Mouse (Mus musculus): ENCODE results near the gene Vmn1r221. TPM values are rescaled to one million over a fixed set of nuclear protein-coding genes. Genes with fewer than 3 reads are reported as not detected.
"Not testable (repeated sequence)": the region's sequence is repeated elsewhere in the genome, so short reads cannot be mapped to it uniquely, and the experiment has no call there.

Vmn1r221 gene
- not detected in 2 replicates for polyA plus RNA-seq (2015; fragmentation: Nextera tagmentation; extraction: Ambion mirVana)

GRCm38 (mm10) chr13:23213827-23214226 lies at the start of gene Vmn1r221:
TSS of gene Vmn1r221 (plus strand) at chr13:23214127.
- not testable (repeated sequence) for ATAC-seq (ENCODE audit: insufficient read depth, low FRiP score); H3K27me3 ChIP-seq (ENCODE audit: control insufficient read depth, insufficient read depth, low read length); H3K4me1 ChIP-seq (ENCODE audit: control insufficient read depth, insufficient read depth, low read length); H3K4me3 ChIP-seq (replicated peaks; ENCODE audit: low read length); H3K4me2 ChIP-seq (ENCODE audit: low read depth, low read length); H3K9me3 ChIP-seq (replicated peaks; ENCODE audit: control insufficient read depth, low read length); H3K36me3 ChIP-seq (ENCODE audit: control insufficient read depth, insufficient read depth, low read length); H3K27ac ChIP-seq (ENCODE audit: low read length); H3K9ac ChIP-seq (ENCODE audit: low read length)
- WGBS: 80% methylated on average over 2 of the region's 2 CpGs

GRCm38 (mm10) chr13:23166471-23166870 lies 47.5 kb upstream of the Vmn1r221 start:
- not testable (repeated sequence) for H3K9ac ChIP-seq (ENCODE audit: low read length); ATAC-seq (ENCODE audit: insufficient read depth, low FRiP score); H3K4me3 ChIP-seq (replicated peaks; ENCODE audit: low read length); H3K4me2 ChIP-seq (ENCODE audit: low read depth, low read length); H3K4me1 ChIP-seq (ENCODE audit: control insufficient read depth, insufficient read depth, low read length); H3K36me3 ChIP-seq (ENCODE audit: control insufficient read depth, insufficient read depth, low read length); H3K9me3 ChIP-seq (replicated peaks; ENCODE audit: control insufficient read depth, low read length); H3K27ac ChIP-seq (ENCODE audit: low read length); H3K27me3 ChIP-seq (ENCODE audit: control insufficient read depth, insufficient read depth, low read length)
- 83% methylated on average over 4 of the region's 4 CpGs for WGBS

GRCm38 (mm10) chr13:23187875-23188274 lies 26.1 kb upstream of the Vmn1r221 start, which contains the start of gene Vmn1r220:
TSS of gene Vmn1r220 (minus strand) at chr13:23187975.
- no peak for ATAC-seq (ENCODE audit: insufficient read depth, low FRiP score)
- no peak within 1 kb of the TSS for H3K9ac ChIP-seq (ENCODE audit: low read length)
- WGBS: 82% methylated on average over 2 of the region's 2 CpGs
- H3K4me3 ChIP-seq (replicated peaks; ENCODE audit: low read length): no peak within 1 kb of the TSS
- no peak within 1 kb of the TSS for H3K4me2 ChIP-seq (ENCODE audit: low read depth, low read length)
- no peaks in the 10 kb centered on the region for H3K27me3 ChIP-seq (ENCODE audit: control insufficient read depth, insufficient read depth, low read length)
- H3K36me3 ChIP-seq (ENCODE audit: control insufficient read depth, insufficient read depth, low read length): no peaks in the 10 kb centered on the region
- H3K27ac ChIP-seq (ENCODE audit: low read length): no peak within 1 kb of the TSS
- H3K4me1 ChIP-seq (ENCODE audit: control insufficient read depth, insufficient read depth, low read length): no peaks in the 10 kb centered on the region
- H3K9me3 ChIP-seq (replicated peaks; ENCODE audit: control insufficient read depth, low read length): no peaks in the 10 kb centered on the region

GRCm38 (mm10) chr13:23203885-23204284 lies 10.0 kb upstream of the Vmn1r221 start:
- not testable (repeated sequence) for H3K4me2 ChIP-seq (ENCODE audit: low read depth, low read length); H3K4me1 ChIP-seq (ENCODE audit: control insufficient read depth, insufficient read depth, low read length); H3K36me3 ChIP-seq (ENCODE audit: control insufficient read depth, insufficient read depth, low read length); H3K27ac ChIP-seq (ENCODE audit: low read length); H3K4me3 ChIP-seq (replicated peaks; ENCODE audit: low read length); H3K9me3 ChIP-seq (replicated peaks; ENCODE audit: control insufficient read depth, low read length); H3K27me3 ChIP-seq (ENCODE audit: control insufficient read depth, insufficient read depth, low read length); H3K9ac ChIP-seq (ENCODE audit: low read length); ATAC-seq (ENCODE audit: insufficient read depth, low FRiP score)
- 61% methylated on average over 1 of the region's 1 CpGs for WGBS

GRCm38 (mm10) chr13:23235847-23236246 lies 21.9 kb downstream of the Vmn1r221 start, which contains the start of gene Vmn1r222:
TSS of gene Vmn1r222 (minus strand) at chr13:23235947.
- H3K27me3 ChIP-seq (ENCODE audit: control insufficient read depth, insufficient read depth, low read length); H3K36me3 ChIP-seq (ENCODE audit: control insufficient read depth, insufficient read depth, low read length); ATAC-seq (ENCODE audit: insufficient read depth, low FRiP score); H3K4me1 ChIP-seq (ENCODE audit: control insufficient read depth, insufficient read depth, low read length); H3K9me3 ChIP-seq (replicated peaks; ENCODE audit: control insufficient read depth, low read length); H3K9ac ChIP-seq (ENCODE audit: low read length); H3K4me3 ChIP-seq (replicated peaks; ENCODE audit: low read length); H3K4me2 ChIP-seq (ENCODE audit: low read depth, low read length); H3K27ac ChIP-seq (ENCODE audit: low read length): not testable (repeated sequence)

GRCm38 (mm10) chr13:23246834-23247233 lies 32.9 kb downstream of the Vmn1r221 start, which contains the start of gene Vmn1r223:
TSS of gene Vmn1r223 (plus strand) at chr13:23247134.
- WGBS: 61% methylated on average over 1 of the region's 1 CpGs
- H3K36me3 ChIP-seq (ENCODE audit: control insufficient read depth, insufficient read depth, low read length); H3K9ac ChIP-seq (ENCODE audit: low read length); H3K4me2 ChIP-seq (ENCODE audit: low read depth, low read length); H3K27ac ChIP-seq (ENCODE audit: low read length); H3K4me1 ChIP-seq (ENCODE audit: control insufficient read depth, insufficient read depth, low read length); H3K27me3 ChIP-seq (ENCODE audit: control insufficient read depth, insufficient read depth, low read length); H3K9me3 ChIP-seq (replicated peaks; ENCODE audit: control insufficient read depth, low read length); H3K4me3 ChIP-seq (replicated peaks; ENCODE audit: low read length); ATAC-seq (ENCODE audit: insufficient read depth, low FRiP score): not testable (repeated sequence)

GRCm38 (mm10) chr13:23258546-23259048 lies 44.7 kb downstream of the Vmn1r221 start:
- no peak overlapping the region for H3K4me3 ChIP-seq (replicated peaks; ENCODE audit: low read length)
- no peak overlapping the region for H3K4me2 ChIP-seq (ENCODE audit: low read depth, low read length)
- H3K9ac ChIP-seq (ENCODE audit: low read length): no peak overlapping the region
- H3K9me3 ChIP-seq (replicated peaks; ENCODE audit: control insufficient read depth, low read length): no peaks in the 10 kb centered on the region; the same call in 1 of the 2 replicates
- no peak for ATAC-seq (ENCODE audit: insufficient read depth, low FRiP score)
- WGBS: 92% methylated on average over 2 of the region's 2 CpGs
- H3K27ac ChIP-seq (ENCODE audit: low read length): no peak overlapping the region
- H3K36me3 ChIP-seq (ENCODE audit: control insufficient read depth, insufficient read depth, low read length): no peaks in the 10 kb centered on the region
- no peaks in the 10 kb centered on the region for H3K27me3 ChIP-seq (ENCODE audit: control insufficient read depth, insufficient read depth, low read length)
- no peaks in the 10 kb centered on the region for H3K4me1 ChIP-seq (ENCODE audit: control insufficient read depth, insufficient read depth, low read length)

- not testable (repeated sequence) for ATAC-seq (ENCODE audit: insufficient read depth, low FRiP score)
Measured at GRCm38 (mm10) chr13:23268606-23269005, 54.7 kb downstream of the Vmn1r221 start.

GRCm38 (mm10) chr13:23269127-23269526 lies 55.2 kb downstream of the Vmn1r221 start:
- H3K9me3 ChIP-seq (replicated peaks; ENCODE audit: control insufficient read depth, low read length); H3K4me2 ChIP-seq (ENCODE audit: low read depth, low read length); H3K27ac ChIP-seq (ENCODE audit: low read length); H3K36me3 ChIP-seq (ENCODE audit: control insufficient read depth, insufficient read depth, low read length); ATAC-seq (ENCODE audit: insufficient read depth, low FRiP score); H3K4me1 ChIP-seq (ENCODE audit: control insufficient read depth, insufficient read depth, low read length); H3K4me3 ChIP-seq (replicated peaks; ENCODE audit: low read length); H3K9ac ChIP-seq (ENCODE audit: low read length); H3K27me3 ChIP-seq (ENCODE audit: control insufficient read depth, insufficient read depth, low read length): not testable (repeated sequence)
- WGBS: 42% methylated on average over 4 of the region's 4 CpGs

More at GRCm38 (mm10) chr13:23268606-23269005, 54.7 kb downstream of the Vmn1r221 start:
- not testable (repeated sequence) for H3K27ac ChIP-seq (ENCODE audit: low read length); H3K27me3 ChIP-seq (ENCODE audit: control insufficient read depth, insufficient read depth, low read length); H3K4me2 ChIP-seq (ENCODE audit: low read depth, low read length); H3K9ac ChIP-seq (ENCODE audit: low read length); H3K4me1 ChIP-seq (ENCODE audit: control insufficient read depth, insufficient read depth, low read length); H3K36me3 ChIP-seq (ENCODE audit: control insufficient read depth, insufficient read depth, low read length); H3K4me3 ChIP-seq (replicated peaks; ENCODE audit: low read length); H3K9me3 ChIP-seq (replicated peaks; ENCODE audit: control insufficient read depth, low read length)
- WGBS: 57% methylated on average over 3 of the region's 3 CpGs

Measured in stomach, embryonic 16.5 days (tissue).